22 mouse cellular contexts compared by ENCODE assay signal in the genomic region with DNA sequence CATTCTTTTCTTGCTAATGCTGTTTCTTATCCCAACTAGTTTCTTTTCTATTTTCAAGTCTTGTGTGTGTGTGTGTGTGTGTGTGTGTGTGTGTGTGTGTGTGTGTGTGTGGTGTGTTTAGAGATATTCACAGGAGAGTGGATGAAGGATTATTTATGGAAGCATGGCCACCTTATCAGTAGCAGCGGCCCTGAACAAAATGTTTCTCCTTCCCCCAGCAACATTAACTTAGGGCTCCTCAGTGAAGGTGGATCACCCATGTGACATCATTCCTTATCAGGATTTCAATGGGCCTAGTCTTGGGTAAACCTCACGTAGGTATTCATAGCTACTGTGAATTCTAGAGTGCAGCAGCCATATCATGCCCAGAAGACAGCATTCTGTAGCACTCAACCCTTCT. TPM values are rescaled to one million over a fixed set of nuclear protein-coding genes. Genes with fewer than 3 reads are reported as not detected.
"Had no signal": no experiment of that assay in that cellular context is flagged by ENCODE, and none has a peak within 500 bp of the region (broad histone marks: within the 10 kb centered on the region; RNA-seq: fewer than 3 reads in every experiment).

No protein-coding gene starts in this region.

- H3K9ac ChIP-seq: limb, embryonic 13.5 days; liver, embryonic 12.5 days; liver, embryonic 15.5 days; lung, embryonic 15.5 days; midbrain, embryonic 13.5 days; neural tube, embryonic 13.5 days had no signal

- DNase-seq: kidney, postnatal 14 days; kidney, postnatal 4 days; liver; lung, adult 18-20 months; lung, postnatal 10 days; lung, postnatal 36 days; thymus, adult 18-20 months; thymus, postnatal 36 days had no signal

- H3K4me2 ChIP-seq: limb, embryonic 13.5 days; liver, embryonic 12.5 days; liver, embryonic 15.5 days; lung, embryonic 15.5 days; midbrain, embryonic 13.5 days; neural tube, embryonic 13.5 days had no signal

- H3K27ac ChIP-seq: limb, embryonic 10.5 days; limb, embryonic 13.5 days; liver, embryonic 12.5 days; liver, embryonic 15.5 days; lung, embryonic 15.5 days; midbrain, embryonic 10.5 days; midbrain, embryonic 13.5 days; neural tube, embryonic 13.5 days had no signal

- H3K27me3 ChIP-seq: limb, embryonic 13.5 days; liver, embryonic 12.5 days; liver, embryonic 15.5 days; lung, embryonic 15.5 days; megakaryocyte, embryonic 14.5 days; midbrain, embryonic 13.5 days; neural tube, embryonic 13.5 days had no signal

- H3K4me1 ChIP-seq: limb, embryonic 10.5 days; limb, embryonic 13.5 days; liver, embryonic 12.5 days; liver, embryonic 15.5 days; lung, embryonic 15.5 days; megakaryocyte, embryonic 14.5 days; midbrain, embryonic 10.5 days; midbrain, embryonic 13.5 days; neural tube, embryonic 13.5 days had no signal

- H3K36me3 ChIP-seq: limb, embryonic 10.5 days; limb, embryonic 13.5 days; liver, embryonic 12.5 days; liver, embryonic 15.5 days; lung, embryonic 15.5 days; midbrain, embryonic 10.5 days; midbrain, embryonic 13.5 days; neural tube, embryonic 13.5 days had no signal

- H3K9me3 ChIP-seq: limb, embryonic 10.5 days; limb, embryonic 13.5 days; liver, embryonic 12.5 days; liver, embryonic 15.5 days; lung, embryonic 15.5 days; midbrain, embryonic 10.5 days; midbrain, embryonic 13.5 days; neural tube, embryonic 13.5 days had no signal

- ATAC-seq: liver, embryonic 12.5 days; midbrain, embryonic 13.5 days; midbrain, embryonic 16.5 days had no signal

- H3K4me3 ChIP-seq: limb, embryonic 10.5 days; limb, embryonic 13.5 days; liver, embryonic 12.5 days; liver, embryonic 15.5 days; lung, embryonic 15.5 days; megakaryocyte, embryonic 14.5 days; midbrain, embryonic 10.5 days; midbrain, embryonic 13.5 days; myocyte; neural tube, embryonic 13.5 days had no signal

RNA-seq across cellular contexts. Expression of gene Agbl4, which starts 22.8 kb away (rescaled TPM):
- total RNA-seq: monocyte, adult 5-6 weeks; neutrophil, adult 5-6 weeks had no signal
- polyA plus RNA-seq: limb, embryonic 10.5 days; liver, embryonic 12.5 days; liver, embryonic 15.5 days; myocyte; small intestine, adult 2 months had no signal
